Mouse (Mus musculus) B cell, adult 2 months (primary cell): ENCODE results near the gene Gm26992.

Experiments
- DNase-seq, 2 experiments: peaks; one replicate each; pipeline ENCODE4 v3.0.0; 2022

Gene Gm26992

GRCm38 (mm10) chrX:103421710-103422109, at the start of gene Gm26992:
Gm26992 (plus strand) TSS chrX:103422010.
- no peak for DNase-seq

- peak in 1 of 2 experiments; percentile 1 for DNase-seq
Observed at GRCm38 (mm10) chrX:103374250-103374649, 47.6 kb upstream of the Gm26992 start.

- DNase-seq = no peak
Observed at GRCm38 (mm10) chrX:103384528-103384927, 37.3 kb upstream of the Gm26992 start.

- DNase-seq = no peak
Observed at GRCm38 (mm10) chrX:103388131-103388530, 33.7 kb upstream of the Gm26992 start.

GRCm38 (mm10) chrX:103393841-103394240, 28.0 kb upstream of the Gm26992 start:
- no peak for DNase-seq

- no peak for DNase-seq
Observed at GRCm38 (mm10) chrX:103405021-103405420, 16.8 kb upstream of the Gm26992 start.

- DNase-seq = no peak
Observed at GRCm38 (mm10) chrX:103414167-103414566, 7.6 kb upstream of the Gm26992 start, which contains the start of gene Tsx. Tsx (plus strand) TSS chrX:103414467.

GRCm38 (mm10) chrX:103427677-103428076, 5.9 kb downstream of the Gm26992 start:
- no peak for DNase-seq

- no peak for DNase-seq
Observed at GRCm38 (mm10) chrX:103432293-103432692, 10.5 kb downstream of the Gm26992 start.

- DNase-seq = no peak
Observed at GRCm38 (mm10) chrX:103438023-103438422, 16.2 kb downstream of the Gm26992 start.

- peak; percentile 37 to 59 for DNase-seq
Observed at GRCm38 (mm10) chrX:103440803-103441202, 19.0 kb downstream of the Gm26992 start.

- peak; percentile 31 to 55 for DNase-seq
Observed at GRCm38 (mm10) chrX:103443755-103444154, 21.9 kb downstream of the Gm26992 start.

- DNase-seq = peak; percentile 10 to 66
Observed at GRCm38 (mm10) chrX:103447539-103448169, 25.8 kb downstream of the Gm26992 start.

GRCm38 (mm10) chrX:103448429-103448828, 26.6 kb downstream of the Gm26992 start:
- DNase-seq = peak in 1 of 2 experiments; percentile 37

- DNase-seq = peak in 1 of 2 experiments; percentile 25
Observed at GRCm38 (mm10) chrX:103448943-103449722, 27.3 kb downstream of the Gm26992 start.

GRCm38 (mm10) chrX:103452815-103453214, 31.0 kb downstream of the Gm26992 start:
- DNase-seq = no peak

GRCm38 (mm10) chrX:103460056-103460455, 38.2 kb downstream of the Gm26992 start:
- peak in 1 of 2 experiments; percentile 55 for DNase-seq

- no peak for DNase-seq
Observed at GRCm38 (mm10) chrX:103468998-103469397, 47.2 kb downstream of the Gm26992 start.

GRCm38 (mm10) chrX:103472346-103472745, 50.5 kb downstream of the Gm26992 start:
- DNase-seq = no peak

- peak; percentile 82 to 88 for DNase-seq
Observed at GRCm38 (mm10) chrX:103477507-103477906, 55.7 kb downstream of the Gm26992 start.

GRCm38 (mm10) chrX:103481243-103482096, 59.7 kb downstream of the Gm26992 start:
- DNase-seq = peak in 1 of 2 experiments; percentile 73

- DNase-seq = no peak
Observed at GRCm38 (mm10) chrX:103482097-103482451, 60.3 kb downstream of the Gm26992 start.

- DNase-seq = peak in 1 of 2 experiments; percentile 66
Observed at GRCm38 (mm10) chrX:103483047-103483446, 61.2 kb downstream of the Gm26992 start.
